Mouse (Mus musculus) spleen, postnatal 36 days (tissue): ENCODE results near the gene Aim2.
A peak's percentile ranks its signal among the peaks of the same experiment; 100 is the strongest.

Source experiments
- DNase-seq, 2 experiments: peaks; one replicate each; pipeline ENCODE4 v3.0.0; 2022; ENCODE audit warnings: low spot score in 2 of 2, mixed read lengths in 1 of 2

Gene Aim2

DNA sequence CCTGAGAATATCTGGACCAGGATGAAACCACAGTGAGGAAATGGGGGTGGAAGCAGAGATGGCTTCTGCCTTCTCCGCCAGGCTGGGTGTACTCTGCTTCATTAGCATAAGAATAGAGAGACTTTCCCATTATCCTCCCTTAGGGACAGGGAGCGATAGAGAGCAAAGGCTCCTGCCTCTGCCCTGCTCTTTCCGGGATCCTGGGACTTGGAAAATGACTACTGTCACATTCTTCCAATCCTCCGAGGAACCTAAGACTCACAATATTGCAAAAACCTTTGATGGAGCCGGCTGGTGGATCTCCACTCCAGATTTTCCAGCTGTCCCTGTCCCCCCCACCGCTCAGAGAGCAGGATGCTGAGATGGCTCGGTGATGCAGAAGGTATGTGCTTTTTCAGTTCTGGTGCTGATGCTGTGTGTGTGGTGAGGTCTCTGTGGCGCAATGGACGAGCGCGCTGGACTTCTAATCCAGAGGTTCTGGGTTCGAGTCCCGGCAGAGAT lies 39.3 kb downstream of the Aim2 start:
- no peak for DNase-seq

DNA sequence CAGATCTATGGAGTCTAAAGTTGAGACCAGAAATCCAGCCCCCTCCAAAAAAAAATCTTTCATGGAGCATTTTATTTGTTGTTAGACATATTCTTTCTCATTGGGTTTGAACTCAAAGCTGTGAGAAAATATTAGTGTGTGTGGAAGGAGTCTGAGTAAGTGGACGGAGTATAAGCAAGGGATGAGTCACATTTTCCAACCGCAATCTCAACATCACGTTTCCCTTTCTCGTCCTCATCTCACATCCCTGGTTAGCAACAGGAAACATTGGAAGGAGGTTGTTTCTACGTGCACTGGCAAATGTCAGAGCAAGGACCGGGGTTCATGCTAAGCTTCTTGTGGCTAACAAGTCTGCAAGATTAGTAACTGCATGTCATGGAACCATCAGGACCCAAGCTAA lies 41.1 kb downstream of the Aim2 start:
- no peak for DNase-seq

DNA sequence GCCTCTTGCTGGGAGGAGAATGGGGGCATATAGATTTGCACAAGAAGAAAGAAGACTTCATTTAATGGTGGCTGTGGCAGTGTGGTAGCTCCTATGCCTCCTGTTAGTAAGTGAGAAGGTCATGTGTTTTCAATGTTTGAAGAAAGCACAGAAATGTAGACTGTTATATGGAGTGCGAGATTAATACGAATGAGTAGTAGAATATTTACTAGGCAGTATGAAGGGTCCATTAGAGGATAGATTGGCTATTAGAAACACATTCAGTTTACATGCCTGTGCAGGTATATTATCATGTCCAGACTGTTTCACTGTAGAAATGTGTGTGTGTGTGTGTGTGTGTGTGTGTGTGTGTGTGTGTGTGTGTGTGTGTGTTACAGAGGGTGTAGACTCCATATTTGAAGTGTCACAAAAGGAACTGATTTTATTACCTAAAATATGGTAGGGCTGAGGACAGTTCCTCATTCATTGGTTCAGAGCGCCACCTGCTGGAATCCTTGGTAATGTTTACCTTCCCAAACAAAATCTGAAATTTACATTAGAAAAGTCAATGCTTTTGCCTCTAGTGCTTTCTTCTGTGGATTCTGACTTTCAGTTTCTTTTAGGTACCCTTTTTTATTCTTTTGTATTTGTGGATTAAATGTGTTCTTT lies 47.8 kb downstream of the Aim2 start:
- DNase-seq, result peak; percentile 45 to 65

DNA sequence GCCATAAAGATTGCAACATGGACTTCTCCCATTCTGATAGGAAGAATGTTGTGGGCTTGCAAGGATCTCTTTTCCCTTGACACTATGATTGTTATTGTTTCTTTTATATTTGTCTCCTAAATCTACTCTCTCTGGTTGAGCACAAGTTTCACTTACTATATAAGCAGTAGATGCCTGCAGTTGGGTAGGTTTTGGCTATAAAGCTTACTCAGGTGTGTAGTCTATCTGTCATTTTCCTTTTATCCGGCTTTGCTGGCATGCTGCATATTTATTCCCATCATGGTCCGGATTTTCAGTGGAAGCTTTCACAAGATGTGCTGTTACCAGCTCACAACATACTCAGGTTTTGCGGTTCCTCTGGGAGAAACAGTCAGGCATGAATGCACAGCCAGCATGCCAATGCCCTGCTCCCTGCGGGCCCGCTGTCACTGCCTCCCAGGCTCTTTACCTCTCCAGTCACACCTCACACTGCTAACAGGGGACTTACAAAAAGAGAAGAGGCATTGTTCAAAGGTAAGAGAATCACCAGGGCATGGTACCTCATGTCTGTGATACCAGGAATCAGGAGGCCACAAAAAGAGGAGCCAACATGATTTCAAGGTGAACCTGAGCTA lies 54.1 kb downstream of the Aim2 start:
- no peak for DNase-seq

DNA sequence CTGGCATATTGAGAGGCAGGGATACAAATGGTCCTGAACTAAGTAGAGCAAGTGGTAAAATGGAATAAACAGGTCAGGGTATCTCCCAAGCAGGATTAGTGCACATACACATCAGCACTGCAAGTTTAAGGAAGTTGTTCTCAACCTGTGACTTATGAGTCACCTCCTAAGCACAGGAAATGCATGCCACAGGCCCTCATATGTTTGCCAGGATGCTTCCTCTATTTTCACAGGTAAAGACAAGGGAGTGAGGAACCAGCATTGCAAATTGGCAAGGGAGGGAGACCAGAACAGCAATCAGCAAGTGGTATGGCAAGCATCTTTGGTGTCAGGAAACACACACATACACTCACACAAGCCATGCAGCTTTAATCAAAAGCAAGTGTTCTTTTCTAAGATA lies 58.4 kb downstream of the Aim2 start:
- peak in 1 of 2 experiments; percentile 27 for DNase-seq

DNA sequence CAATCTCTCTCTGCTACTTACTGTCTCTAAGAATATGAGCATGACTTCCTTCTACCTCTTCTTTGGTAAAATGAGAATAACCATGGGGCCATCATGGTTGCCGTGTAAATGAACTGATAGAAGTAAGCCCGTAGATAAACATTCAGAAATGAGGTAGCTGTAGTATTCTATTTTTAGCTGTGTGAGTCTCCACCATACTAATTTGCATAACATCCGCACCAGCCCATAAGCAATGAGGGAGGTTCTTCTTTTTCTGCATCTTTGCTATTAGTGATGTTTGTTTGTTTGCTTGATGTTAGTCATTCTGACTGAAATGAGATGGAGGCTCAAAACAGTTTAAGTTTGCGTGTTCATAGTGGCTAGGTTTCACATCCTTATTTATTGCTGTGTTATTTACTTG lies 61.2 kb downstream of the Aim2 start:
- DNase-seq, result peak; percentile 19 to 41

DNA sequence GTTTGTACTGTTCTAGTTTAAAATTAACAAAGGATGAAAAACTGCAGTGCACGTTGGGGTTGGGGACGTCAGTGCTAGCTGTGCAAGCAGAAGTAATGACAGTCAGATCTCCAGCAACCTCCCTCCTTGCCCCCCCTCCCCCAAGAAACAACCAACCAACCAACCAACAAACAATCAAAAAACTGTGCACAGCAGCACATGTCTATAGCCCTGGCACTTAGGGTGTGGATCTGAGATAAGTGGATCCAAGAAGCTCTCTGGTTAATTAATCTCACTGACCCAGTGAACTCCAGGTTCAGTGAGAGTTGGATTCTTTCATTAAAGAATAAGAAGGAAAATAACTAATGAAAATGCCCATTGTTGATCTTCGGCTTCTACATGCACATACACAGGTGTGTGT lies 64.0 kb downstream of the Aim2 start:
- no peak for DNase-seq

DNA sequence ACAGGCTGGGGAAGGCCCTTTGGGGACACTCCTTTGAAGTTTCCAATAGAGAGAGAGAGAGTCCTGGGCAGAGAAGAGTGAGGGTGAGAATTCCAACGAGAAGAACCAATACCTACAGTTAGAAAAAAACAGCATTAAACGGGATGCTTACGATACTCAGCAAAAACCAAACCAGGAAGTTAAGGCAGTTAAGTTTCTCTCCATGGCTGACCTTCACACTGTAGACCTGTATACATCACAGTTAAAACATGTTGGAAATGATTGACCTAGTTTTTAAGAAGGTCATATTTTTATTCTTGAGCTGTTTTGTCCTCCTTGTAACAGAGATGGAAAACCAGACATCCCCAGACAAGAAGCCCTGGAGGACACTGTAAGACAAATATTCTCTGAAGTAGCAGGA lies 67.8 kb downstream of the Aim2 start:
- no peak for DNase-seq

DNA sequence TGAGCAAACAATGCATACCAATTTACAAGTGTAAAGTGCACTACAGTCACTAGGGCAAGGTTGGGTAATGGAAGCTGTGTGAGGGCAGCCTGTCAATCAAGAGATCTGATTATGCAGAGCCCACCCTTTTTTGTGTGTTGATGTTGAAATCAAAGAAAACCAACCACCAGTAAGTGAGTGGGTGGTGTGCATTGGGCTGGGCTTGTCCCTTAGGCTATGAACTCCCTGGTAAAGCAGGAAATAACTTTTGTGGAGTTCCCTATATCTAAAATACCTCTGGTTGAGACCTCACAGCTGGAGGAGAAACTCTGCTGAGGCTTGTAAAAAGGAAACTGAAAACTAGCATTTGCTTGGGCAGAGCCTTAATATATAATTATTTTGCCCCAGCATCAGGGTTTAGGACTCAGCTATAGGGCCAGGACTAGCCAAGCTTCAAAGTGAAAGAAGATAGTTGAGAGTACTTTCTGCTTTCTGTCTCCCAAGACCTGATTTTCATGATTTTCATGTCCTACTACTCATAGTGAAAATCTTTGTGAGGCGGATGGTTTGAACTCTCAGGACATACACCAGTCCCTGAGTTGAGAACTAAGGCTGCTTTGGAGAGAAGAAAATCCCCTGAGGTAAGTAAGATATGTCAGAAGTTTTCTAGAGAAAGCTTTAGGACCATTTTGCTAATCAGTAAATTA lies 68.4 kb downstream of the Aim2 start:
- DNase-seq, result peak; percentile 37 to 52

DNA sequence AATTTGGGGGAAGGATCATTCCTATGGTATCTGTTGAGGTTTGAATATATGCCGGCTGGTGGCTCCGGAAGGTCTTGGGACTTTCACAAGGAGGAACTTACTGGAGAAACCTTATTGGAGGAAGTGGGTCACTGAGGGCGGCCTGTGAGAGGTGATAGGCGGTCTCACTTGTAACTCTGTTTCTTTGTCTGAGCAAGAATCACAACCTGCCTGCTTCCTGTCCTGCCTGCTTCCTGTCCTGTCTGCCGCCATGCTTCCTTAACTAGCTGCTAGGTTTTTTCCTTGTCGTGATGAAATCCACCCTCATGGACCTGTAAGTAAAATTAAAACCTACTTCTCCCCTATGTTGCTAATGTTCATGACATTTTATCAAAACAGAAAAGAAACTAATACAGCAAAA lies 69.7 kb downstream of the Aim2 start:
- DNase-seq, result peak; percentile 82 to 85

DNA sequence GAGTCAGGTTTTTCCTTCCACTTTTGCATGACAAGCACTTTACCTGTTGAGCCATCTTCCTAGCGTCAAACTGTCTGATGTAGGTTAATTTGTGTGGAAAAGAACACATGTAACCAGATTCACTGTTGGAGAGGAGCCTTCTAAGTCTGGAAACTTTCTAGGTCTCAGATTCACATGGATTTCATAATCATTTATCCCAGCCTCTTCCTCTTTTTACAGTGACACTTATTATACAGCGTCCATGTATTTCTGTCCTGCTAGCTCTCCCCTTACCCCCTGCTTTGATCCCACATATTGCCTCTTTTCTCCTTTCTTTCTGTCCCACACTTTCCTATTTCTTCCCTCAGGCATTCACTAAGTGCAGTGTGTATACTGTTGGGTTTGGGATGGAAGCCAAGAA lies 75.7 kb downstream of the Aim2 start:
- no peak for DNase-seq

DNA sequence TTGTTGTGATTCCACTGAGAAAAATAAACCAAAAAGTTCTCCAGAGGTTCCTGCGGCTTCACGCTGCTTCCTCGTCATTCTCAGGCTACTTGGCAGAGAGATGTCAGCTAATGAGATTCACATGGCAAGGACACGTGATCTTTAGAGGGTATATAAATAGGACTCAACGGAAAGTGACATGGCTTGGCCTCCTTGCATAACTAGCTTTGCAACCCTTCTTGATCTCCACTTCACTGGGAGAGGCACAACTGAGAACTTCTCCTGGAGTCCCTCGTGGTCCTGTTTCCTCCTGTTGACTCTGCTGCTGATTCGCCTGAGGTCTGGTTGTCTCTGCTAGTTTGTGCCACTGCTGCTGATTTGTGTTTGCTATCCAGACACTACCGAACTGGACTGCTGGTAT lies 76.7 kb downstream of the Aim2 start:
- no peak for DNase-seq

DNA sequence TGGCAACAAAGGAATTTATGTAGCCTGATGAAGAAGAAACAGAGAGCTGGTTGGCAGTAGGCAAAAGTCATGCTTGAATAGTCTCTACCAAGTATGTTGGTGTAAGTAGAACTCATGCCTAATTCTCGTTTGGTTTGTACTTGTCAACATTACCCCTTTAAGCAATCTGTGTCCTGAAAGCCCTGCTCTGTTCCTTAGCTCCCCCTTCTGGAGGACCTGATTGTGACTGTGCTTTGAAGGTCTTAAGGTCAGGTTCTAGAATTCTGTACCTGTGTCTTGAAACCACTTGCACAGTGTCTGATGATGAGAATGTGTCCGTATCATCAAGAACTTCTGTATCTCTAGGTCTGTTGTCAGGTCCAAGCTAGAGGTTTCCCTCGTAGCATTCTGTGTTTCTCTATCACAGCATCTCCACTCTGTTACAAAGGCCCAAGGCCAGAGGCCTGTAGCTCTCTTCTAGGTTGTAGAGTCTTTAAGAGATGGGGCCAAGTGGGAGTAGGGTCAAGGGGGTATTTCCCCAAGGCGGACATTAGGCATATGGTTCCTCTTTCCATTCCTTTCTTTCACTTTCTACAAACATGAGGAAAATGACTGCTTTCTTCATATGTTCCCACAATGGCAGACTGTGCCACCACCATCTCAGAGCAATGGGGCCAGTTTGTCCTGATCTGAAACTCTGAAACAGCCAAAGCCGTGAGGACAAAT lies 79.5 kb downstream of the Aim2 start:
- peak in 1 of 2 experiments; percentile 49 for DNase-seq

DNA sequence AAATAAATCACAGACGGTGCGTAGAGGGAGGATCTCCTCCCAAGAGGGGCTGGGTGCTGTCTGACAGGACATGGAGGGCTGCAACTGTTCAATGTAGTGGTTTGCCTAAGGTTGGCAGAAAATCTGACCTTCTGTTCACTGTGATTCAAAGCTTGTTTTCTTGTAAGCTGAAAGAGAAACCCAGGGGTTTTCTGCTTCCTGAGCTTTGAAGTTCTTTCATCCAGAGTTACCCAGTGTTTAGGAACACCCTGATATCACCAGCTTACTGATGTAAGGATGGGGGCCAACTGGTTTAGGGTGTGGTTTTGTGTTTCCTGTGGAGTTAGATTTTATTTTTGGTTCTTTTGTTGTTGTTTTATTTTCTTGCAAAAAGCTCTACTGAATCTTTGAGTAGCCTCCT lies 81.7 kb downstream of the Aim2 start:
- DNase-seq, result peak in 1 of 2 experiments; percentile 16

DNA sequence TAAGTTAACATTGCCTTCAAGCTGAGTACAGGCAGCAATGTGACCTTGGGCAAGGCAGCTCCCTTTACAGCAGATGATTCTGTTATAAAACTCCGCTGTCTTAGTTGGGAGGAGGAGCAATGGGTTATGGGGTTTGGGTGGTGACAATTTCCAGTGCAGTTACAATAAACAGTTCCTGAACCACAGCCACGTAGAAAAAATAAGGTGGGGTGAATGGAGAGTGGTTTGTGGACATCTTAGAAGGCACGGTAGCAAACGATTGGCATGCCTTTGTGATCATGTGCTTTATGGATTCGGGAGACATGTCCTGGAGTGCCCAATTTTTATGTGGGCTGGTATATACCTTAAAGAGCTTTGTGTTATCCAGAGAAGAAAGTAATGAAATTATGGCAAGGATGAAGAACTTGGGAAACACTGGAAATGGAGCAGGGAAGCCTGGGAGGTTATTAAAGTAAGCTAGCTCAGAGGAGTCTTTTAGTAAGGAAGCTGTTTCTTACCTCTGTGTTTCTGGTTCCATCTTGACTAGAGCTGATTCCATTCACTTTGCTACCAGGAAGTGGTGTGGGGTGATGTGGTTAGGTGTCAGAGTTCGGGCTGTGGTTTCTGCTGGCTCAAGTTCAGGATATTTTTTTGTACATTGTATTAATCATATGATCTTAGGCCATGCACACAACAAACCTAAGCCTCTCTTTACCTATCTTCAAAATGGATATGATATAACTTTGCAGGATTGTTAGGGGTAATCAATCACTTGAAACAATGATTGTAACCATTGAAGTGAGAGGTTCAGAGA lies 86.7 kb downstream of the Aim2 start:
- peak; percentile 46 to 48 for DNase-seq

DNA sequence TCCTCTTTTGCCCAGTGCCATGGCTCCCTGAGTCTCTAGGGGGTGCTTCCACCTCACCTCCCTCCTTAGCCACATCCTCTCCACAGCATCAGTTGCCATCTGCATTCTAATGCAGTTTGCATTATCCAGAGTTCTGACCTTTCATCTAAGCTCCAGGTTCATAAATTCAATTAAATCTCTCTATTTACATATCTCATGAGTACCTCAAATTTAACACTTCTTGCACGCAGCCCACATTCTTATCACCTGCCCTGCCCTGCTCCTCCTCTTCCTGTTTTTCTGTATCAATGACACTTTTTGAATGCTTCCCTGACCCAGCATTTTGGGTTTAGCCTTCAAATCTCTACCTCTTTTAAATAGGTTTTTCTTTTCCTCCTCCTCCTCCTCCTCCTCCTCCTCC lies 90.0 kb downstream of the Aim2 start:
- peak; percentile 36 to 47 for DNase-seq

DNA sequence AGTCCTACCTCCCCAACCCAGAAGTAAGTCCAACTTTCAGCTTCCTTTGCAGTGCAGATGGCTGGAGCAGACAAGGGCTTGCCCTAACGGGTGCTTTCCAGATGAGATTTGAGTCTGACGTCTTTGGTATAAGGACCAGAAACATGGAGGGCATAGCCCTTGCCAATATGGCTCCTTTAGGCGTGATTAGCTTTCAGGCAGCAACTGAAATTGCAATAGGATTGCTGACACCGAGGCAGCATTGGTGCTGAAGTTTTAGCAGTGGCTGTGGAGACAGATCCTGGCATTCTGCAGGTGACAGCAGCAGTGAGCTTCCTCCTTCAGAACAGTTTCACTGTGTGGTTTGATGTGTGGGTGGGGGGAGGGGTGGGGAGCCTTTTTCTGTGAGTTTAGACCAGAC lies 90.5 kb downstream of the Aim2 start:
- peak; percentile 48 to 58 for DNase-seq

DNA sequence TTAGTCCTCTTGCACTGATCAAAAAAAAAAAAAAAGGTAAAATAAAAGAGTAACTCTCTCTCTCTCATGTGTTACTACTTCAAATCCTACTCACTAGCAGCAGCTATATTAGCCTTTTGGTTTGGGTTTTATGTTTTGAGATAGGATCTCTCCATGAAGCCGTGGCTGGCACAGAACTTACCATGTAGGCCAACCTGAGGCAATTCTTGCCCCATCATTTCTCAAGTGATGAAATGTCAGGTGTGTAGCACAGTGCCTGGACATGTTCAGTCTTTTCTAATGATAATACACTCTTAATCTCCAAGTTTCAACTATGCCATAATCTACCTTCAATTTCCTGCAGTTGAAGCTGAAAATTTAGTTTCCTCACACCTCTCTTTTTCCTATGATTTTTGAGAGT lies 92.4 kb downstream of the Aim2 start:
- no peak for DNase-seq

DNA sequence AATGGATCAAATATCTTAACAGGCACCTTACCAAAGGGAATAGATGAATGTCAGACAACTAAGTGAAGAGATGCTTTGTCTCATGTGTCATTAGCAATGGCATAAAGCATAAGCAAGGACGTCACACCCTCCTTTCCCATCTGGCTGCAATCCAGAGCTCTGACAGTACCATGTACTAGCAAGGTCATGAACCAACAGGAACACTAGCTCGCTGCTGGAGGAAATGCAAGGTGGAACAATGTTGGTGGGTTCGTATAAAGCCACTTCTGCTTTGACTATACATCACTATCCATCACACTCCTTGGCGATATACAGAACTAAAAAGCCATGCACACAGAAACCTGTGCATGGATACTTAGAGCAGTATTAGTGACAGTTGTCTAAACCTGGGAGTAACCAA lies 96.4 kb downstream of the Aim2 start:
- no peak for DNase-seq

DNA sequence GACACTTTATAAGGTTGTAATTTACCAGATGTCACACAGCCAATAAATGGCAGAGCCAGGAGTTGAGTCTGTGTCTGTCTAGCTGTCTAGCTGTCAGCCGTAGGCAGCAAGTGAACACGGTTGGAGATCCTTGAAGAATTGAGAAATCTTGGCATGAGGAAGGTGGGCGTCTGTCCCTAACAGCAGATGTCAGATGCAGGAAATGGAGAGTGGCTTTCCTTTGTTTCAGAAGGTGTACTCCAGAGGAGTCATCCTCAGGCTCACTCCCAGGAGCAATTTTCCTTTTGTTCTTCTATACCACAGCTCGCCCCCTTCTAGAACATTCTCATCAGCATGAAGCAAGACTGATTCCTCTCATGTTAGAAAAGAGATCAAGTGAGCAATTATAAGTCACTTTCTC lies 99.9 kb downstream of the Aim2 start:
- no peak for DNase-seq

DNA sequence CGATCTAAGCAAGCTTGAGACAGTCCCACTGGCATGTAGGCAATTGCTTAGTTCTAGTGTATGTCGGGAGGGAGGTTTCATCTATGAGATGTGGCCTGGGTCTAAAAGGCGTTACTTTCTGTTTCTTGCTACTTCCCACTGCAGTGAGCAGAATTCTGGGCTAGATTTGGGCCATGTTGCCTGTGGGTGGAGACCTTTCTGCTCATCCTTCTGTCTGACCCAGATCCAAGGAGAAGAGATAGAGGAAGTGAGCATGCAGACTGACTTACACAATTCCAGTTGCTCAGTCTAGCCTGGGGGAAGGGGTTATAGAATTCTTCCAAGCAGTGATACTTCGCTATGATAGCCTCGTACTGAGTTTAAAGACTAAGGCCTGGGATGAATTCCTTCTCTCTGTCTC lies 101.0 kb downstream of the Aim2 start:
- DNase-seq, result no peak
